Mouse (Mus musculus) midbrain, embryonic 16.5 days (tissue): ENCODE results near the gene Efcab3. TPM values are rescaled to one million over a fixed set of nuclear protein-coding genes. Genes with fewer than 3 reads are reported as not detected.

Experiments used
- ATAC-seq: fragments of 200-750 bp; cut with Nextera tagmentation; 2 replicates; pipeline ENCODE4 v1.8.0; 2017; ENCODE audit warnings: moderate TSS enrichment
- H3K27ac ChIP-seq: fragments of 300-500 bp; sonication (generic); 2 replicates; pipeline ENCODE4 v1.5.1; 2014; ENCODE audit warnings: mild to moderate bottlenecking, low read length, mixed read lengths
- H3K27me3 ChIP-seq: fragments of 300-500 bp; sonication (generic); 2 replicates; pipeline ENCODE4 v1.6.1; 2014; ENCODE audit warnings: low read depth, low read length, mixed read lengths; ENCODE audit not compliant: control insufficient read depth, insufficient read depth
- H3K36me3 ChIP-seq: fragments of 300-500 bp; sonication (generic); 2 replicates; pipeline ENCODE4 v1.6.1; 2014; ENCODE audit warnings: mild to moderate bottlenecking, low read length, moderate library complexity, mixed read lengths; ENCODE audit not compliant: control insufficient read depth, insufficient read depth
- H3K4me1 ChIP-seq: fragments of 300-500 bp; sonication (generic); 2 replicates; pipeline ENCODE4 v1.6.1; 2014; ENCODE audit warnings: mild to moderate bottlenecking, low read length, mixed read lengths; ENCODE audit not compliant: control insufficient read depth, insufficient read depth
- H3K4me2 ChIP-seq: fragments of 300-500 bp; sonication (generic); 2 replicates; pipeline ENCODE4 v1.6.1; 2014; ENCODE audit warnings: mild to moderate bottlenecking, low read length, mixed read lengths
- H3K4me3 ChIP-seq: fragments of 300-500 bp; sonication (generic); 2 replicates; pipeline ENCODE4 v1.5.1; 2014; ENCODE audit warnings: low read depth, mild to moderate bottlenecking, low read length, moderate library complexity, mixed read lengths
- H3K9ac ChIP-seq: fragments of 300-500 bp; sonication (generic); 2 replicates; pipeline ENCODE4 v1.6.1; 2014; ENCODE audit warnings: low read depth, low read length, mixed read lengths
- H3K9me3 ChIP-seq: fragments of 300-500 bp; sonication (generic); replicated peaks from 2 replicates; pipeline ENCODE4 v1.6.1; 2014; ENCODE audit warnings: mild to moderate bottlenecking, low read length, mixed read lengths; ENCODE audit not compliant: control insufficient read depth, poor library complexity, severe bottlenecking
- WGBS: fragments of 180-500 bp; shearing (Covaris S2); extraction: QIAGEN DNeasy Blood & Tissue Kit; methylation state at CpG from one replicate; pipeline ENCODE4 v1.1.7; 2014; 5-methylcytosine and 5-hydroxymethylcytosine counted together
- polyA plus RNA-seq: library from polyadenylated mRNA; unstranded; fragments of >200 nt; fragmentation: Nextera tagmentation; extraction: Ambion mirVana; gene quantifications from 2 replicates; pipeline ENCODE4 v1.2.1, GENCODE M21; 2015

Gene Efcab3
- polyA plus RNA-seq, 1 experiment from 2014 or later: 0.29 TPM

DNA sequence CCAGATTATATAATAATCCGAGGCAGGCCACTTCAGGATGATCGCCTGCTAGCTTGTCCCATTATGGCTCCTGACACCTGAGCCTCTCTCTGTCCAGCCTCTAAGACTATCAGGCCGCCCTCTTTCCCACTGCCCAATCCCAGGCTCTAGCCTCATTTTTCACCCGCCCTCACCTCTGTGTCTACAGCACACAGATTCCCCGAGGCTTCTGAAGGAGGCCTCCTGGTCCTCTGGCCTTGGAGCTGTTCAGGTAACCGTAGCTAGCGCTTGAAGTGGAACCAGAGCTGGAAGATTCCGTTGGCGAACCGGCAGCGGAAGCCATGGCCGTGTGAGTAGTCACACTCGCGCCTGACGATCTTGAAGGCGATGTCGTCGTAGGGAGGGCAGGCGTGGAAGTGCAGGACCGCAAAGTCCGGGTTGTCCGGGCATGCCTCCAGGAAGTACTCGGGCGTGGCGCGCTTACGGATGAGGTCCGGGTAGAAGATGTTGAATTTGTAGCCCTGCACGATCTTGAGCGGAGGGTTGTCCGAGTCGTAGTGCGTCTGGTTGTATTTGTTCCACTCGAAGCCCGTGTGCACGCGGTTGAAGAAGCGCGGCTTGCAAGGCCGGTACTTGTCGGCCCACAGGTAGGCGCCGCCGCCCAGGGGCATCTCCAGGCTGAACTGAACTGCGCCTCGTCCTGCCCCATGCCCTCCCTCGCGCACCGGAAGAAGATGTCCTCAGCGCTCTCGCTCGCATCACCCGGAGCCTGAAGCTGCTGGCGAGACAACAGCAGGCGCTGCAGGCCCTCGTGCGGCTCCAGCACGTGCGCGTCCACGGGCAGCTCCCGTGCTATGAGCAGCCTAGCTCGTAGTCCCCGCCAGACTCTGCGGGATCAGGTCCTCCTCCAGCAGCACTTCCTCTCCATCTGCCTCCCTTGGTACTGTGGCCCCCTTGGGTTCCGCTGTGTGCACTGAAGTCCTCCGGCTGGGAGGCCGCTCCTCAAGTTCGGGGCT is 101.4 kb downstream of the Efcab3 start:
- H3K27me3 ChIP-seq: no peaks in the 10 kb centered on the region
- H3K9ac ChIP-seq: no peak overlapping the region
- no peak for ATAC-seq
- no peaks in the 10 kb centered on the region for H3K36me3 ChIP-seq
- H3K9me3 ChIP-seq: peaks cover 6% of the 10 kb centered on the region; the same call in 1 of the 2 replicates
- H3K4me2 ChIP-seq: no peak overlapping the region
- 86% methylated on average over 69 of the region's 69 CpGs for WGBS
- H3K4me1 ChIP-seq: no peaks in the 10 kb centered on the region
- H3K27ac ChIP-seq: no peak overlapping the region
- no peak overlapping the region for H3K4me3 ChIP-seq

- no peaks in the 10 kb centered on the region for H3K36me3 ChIP-seq
- no peak overlapping the region for H3K9ac ChIP-seq
- peaks cover 6% of the 10 kb centered on the region; the same call in 1 of the 2 replicates for H3K9me3 ChIP-seq
- H3K4me3 ChIP-seq: no peak overlapping the region
- H3K4me1 ChIP-seq: no peaks in the 10 kb centered on the region
- no peak overlapping the region for H3K27ac ChIP-seq
- H3K4me2 ChIP-seq: no peak overlapping the region
- no peak for ATAC-seq
- no peaks in the 10 kb centered on the region for H3K27me3 ChIP-seq
- 92% methylated on average over 10 of the region's 10 CpGs for WGBS
Measured at GRCm38 (mm10) chr11:105166780-105167179, 103.4 kb downstream of the Efcab3 start.

Other genes starting within 250 kb of the Efcab3 start
- 29.1 and 32.5 TPM in 2 replicates for gene Mettl2, start 62.8 kb downstream of the Efcab3 start, polyA plus RNA-seq
- not detected in 2 replicates for gene Gm10842, start 83.3 kb downstream of the Efcab3 start, polyA plus RNA-seq
- 18.7 and 19.7 TPM in 2 replicates for gene Tlk2, start 115.2 kb downstream of the Efcab3 start, polyA plus RNA-seq
- gene Mrc2, start 229.1 kb downstream of the Efcab3 start, polyA plus RNA-seq: 3.8 and 4.5 TPM in 2 replicates